Mouse (Mus musculus): ENCODE results near the gene Hapln2. TPM values are rescaled to one million over a fixed set of nuclear protein-coding genes. Genes with fewer than 3 reads are reported as not detected.

The Hapln2 gene
- polyA plus RNA-seq (2017; shearing (Covaris generic)): not detected

DNA sequence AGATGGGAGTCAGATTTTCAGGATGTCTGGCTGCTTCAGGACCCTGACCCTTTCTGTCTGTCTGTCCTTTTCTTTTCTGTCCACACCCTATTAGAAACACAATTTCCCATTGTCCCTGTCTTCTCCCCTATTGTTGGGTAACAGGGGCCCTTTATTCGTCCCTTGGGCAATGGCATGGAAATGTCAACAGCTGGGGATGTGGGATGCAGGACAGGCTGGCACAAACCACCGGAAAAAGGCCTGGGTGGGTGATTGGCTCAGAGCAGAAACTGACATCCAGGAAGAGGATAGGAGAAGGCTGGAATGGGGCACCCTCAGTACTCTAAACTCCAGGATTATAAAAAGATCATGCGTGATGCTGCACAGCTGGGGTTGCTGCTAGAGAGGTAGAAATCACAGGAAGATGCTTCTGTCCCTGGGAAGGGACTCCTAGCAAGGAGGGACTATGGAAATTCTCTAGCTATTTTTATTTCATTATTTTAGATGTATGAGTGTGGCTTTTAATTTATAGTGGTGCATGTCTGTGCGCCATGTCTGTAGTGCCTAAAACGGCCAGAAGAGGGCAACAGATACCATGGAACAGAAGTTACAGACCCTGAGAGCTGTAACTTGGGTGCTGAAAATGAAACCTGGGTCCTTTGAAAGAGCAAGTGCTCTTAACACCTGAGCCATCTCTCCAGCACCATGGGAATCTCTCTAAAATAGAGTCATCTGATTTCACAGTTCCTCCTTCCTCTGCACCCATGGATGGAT is at the start of gene Hapln2:
Hapln2 (minus strand) TSS at position 150 of the 753 bp plus-strand sequence.

DNA sequence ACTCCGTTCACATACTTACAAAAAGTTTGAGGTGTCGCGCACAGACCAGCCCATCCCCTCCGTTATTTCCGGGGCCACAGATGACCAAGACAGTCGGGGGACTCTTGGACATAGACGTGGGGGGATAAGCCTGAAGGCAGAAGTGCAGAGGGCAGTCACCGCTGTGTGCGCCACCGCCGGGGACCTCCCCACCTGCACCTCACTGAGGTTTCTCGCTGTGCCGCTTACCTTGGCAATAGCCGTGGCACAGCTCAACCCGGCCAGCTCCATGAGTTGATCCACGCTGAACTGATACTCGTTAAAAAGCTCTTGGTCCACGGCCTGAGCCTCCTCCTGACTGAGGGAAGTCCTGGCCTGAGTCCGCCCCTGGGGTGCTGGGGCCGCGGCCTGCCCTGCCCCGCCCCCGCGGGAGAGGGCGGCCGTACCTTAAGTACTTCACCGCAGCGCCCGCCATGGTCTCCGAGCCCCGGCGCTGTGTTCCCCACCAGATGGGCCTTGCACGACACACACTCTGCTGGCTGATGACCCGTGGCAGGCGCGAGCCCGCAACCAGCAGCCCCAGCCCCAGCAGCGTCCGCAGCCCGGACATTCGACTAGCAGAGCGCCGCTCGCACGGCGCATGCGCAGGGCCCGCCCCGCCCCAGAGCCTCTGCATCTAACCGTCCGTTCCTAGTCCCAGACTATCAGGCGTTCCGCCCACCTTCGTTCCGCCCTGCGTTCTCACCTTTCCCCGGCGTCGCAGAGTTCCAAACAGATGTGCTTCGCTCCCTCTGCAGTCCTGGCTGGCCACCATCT is 30.7 kb upstream of the Hapln2 start, which contains the start of gene Naxe:
Naxe (minus strand) TSS at position 594 of the 795 bp plus-strand sequence.

GRCm38 (mm10) chr3:88042661-88043421 is 15.5 kb upstream of the Hapln2 start, which contains the start of gene Gpatch4:
TSS of gene Gpatch4 (plus strand) at chr3:88043108.

DNA sequence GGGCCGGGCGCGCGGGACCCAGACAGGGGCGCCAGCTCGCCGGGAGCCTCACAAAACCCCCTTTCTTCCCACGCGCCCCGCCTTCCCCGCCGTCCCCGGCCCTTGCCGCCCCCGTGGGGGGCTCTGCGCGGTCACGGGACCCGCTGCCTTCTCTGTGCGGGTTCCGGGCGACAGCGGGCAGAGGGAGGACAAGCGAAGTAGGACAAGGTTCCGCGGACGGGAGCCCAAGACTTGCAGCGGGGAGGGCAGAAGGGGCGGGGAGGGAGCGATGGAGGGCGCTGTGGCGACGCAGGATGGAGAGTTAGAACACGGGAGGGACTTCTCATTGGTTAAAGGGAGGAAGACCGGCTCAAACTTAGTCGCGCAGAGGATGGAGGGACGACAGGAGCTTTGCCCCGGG is 27.2 kb downstream of the Hapln2 start, which contains the start of gene Bcan:
Bcan (minus strand) TSS at position 50 of the 400 bp plus-strand sequence.

Other genes starting within 250 kb of the Hapln2 start
- gene Ntrk1, start 232.4 kb downstream of the Hapln2 start, polyA plus RNA-seq (2017; shearing (Covaris generic)): 0.11 TPM
- 0.98 TPM for gene Insrr, start 230.6 kb downstream of the Hapln2 start, polyA plus RNA-seq (2017; shearing (Covaris generic))
- 160 TPM for gene Pear1, start 203.3 kb downstream of the Hapln2 start, polyA plus RNA-seq (2017; shearing (Covaris generic))
- 313 TPM for gene Sh2d2a, start 180.8 kb downstream of the Hapln2 start, polyA plus RNA-seq (2017; shearing (Covaris generic))
- gene Prcc, start 142.0 kb downstream of the Hapln2 start, polyA plus RNA-seq (2017; shearing (Covaris generic)): 13.7 TPM
- gene Hdgf, start 121.3 kb downstream of the Hapln2 start, polyA plus RNA-seq (2017; shearing (Covaris generic)): 29.0 TPM
- 128 TPM for gene Mrpl24, start 108.1 kb downstream of the Hapln2 start, polyA plus RNA-seq (2017; shearing (Covaris generic))
- gene Isg20l2, start 97.3 kb downstream of the Hapln2 start, polyA plus RNA-seq (2017; shearing (Covaris generic)): 9.4 TPM
- gene Rrnad1, start 96.9 kb downstream of the Hapln2 start, polyA plus RNA-seq (2017; shearing (Covaris generic)): 26.0 TPM
- not detected for gene Crabp2, start 78.9 kb downstream of the Hapln2 start, polyA plus RNA-seq (2017; shearing (Covaris generic))
- not detected for gene Nes, start 56.5 kb downstream of the Hapln2 start, polyA plus RNA-seq (2017; shearing (Covaris generic))
- gene Bcan, start 27.4 kb downstream of the Hapln2 start, polyA plus RNA-seq (2017; shearing (Covaris generic)): not detected
- 36.8 TPM for gene Gpatch4, start 15.5 kb upstream of the Hapln2 start, polyA plus RNA-seq (2017; shearing (Covaris generic))
- 109 TPM for gene Naxe, start 30.9 kb upstream of the Hapln2 start, polyA plus RNA-seq (2017; shearing (Covaris generic))
- gene Ttc24, start 50.7 kb upstream of the Hapln2 start, polyA plus RNA-seq (2017; shearing (Covaris generic)): not detected
- gene Iqgap3, start 54.4 kb upstream of the Hapln2 start, polyA plus RNA-seq (2017; shearing (Covaris generic)): 0.85 TPM
- 25.6 TPM for gene Mef2d, start 114.8 kb upstream of the Hapln2 start, polyA plus RNA-seq (2017; shearing (Covaris generic))
- gene Rhbg, start 227.1 kb upstream of the Hapln2 start, polyA plus RNA-seq (2017; shearing (Covaris generic)): not detected